Mouse (Mus musculus) forebrain, embryonic 12.5 days (tissue): ENCODE results near the gene Gm21976. TPM values are rescaled to one million over a fixed set of nuclear protein-coding genes. Genes with fewer than 3 reads are reported as not detected.

Experiments
- ATAC-seq: fragments of 200-750 bp; cut with Nextera tagmentation; 2 replicates; pipeline ENCODE4 v1.8.0; 2017; ENCODE audit warnings: moderate TSS enrichment; ENCODE audit not compliant: low FRiP score
- H3K27ac ChIP-seq: fragments of 300-500 bp; sonication (generic); 2 replicates; pipeline ENCODE4 v1.5.1; 2016; ENCODE audit warnings: mild to moderate bottlenecking
- H3K27me3 ChIP-seq: fragments of 300-500 bp; sonication (generic); 2 replicates; pipeline ENCODE4 v1.6.1; 2016; ENCODE audit warnings: mild to moderate bottlenecking
- H3K36me3 ChIP-seq: fragments of 300-500 bp; sonication (generic); replicated peaks from 2 replicates; pipeline ENCODE4 v1.6.1; 2016; ENCODE audit warnings: mild to moderate bottlenecking
- H3K4me1 ChIP-seq: fragments of 300-500 bp; sonication (generic); 2 replicates; pipeline ENCODE4 v1.6.1; 2016
- H3K4me2 ChIP-seq: fragments of 300-500 bp; sonication (generic); 2 replicates; pipeline ENCODE4 v1.6.1; 2016; ENCODE audit warnings: mild to moderate bottlenecking, moderate library complexity
- H3K4me3 ChIP-seq: fragments of 300-500 bp; sonication (generic); replicated peaks from 2 replicates; pipeline ENCODE4 v1.5.1; 2016; ENCODE audit warnings: mild to moderate bottlenecking
- H3K9ac ChIP-seq: fragments of 300-500 bp; sonication (generic); 2 replicates; pipeline ENCODE4 v1.6.1; 2016; ENCODE audit warnings: mild to moderate bottlenecking
- H3K9me3 ChIP-seq: fragments of 300-500 bp; sonication (generic); 2 replicates; pipeline ENCODE4 v1.6.1; 2016
- WGBS: fragments of 180-500 bp; shearing (Covaris S2); methylation state at CpG from one replicate; pipeline ENCODE4 v1.1.7; 2016; 5-methylcytosine and 5-hydroxymethylcytosine counted together
- polyA plus RNA-seq: library from polyadenylated mRNA; unstranded; fragments of >200 nt; fragmentation: Nextera tagmentation; extraction: Ambion mirVana; gene quantifications from 2 replicates; pipeline ENCODE4 v1.2.1, GENCODE M21; 2016

Gm21976 gene
- polyA plus RNA-seq, 1 experiment from 2014 or later = not detected

- Histone ChIP-seq H3K9ac (no peak overlapping the region), H3K36me3 (no peaks in the 10 kb centered on the region), H3K4me1 (no peaks in the 10 kb centered on the region), H3K4me3 (no peak overlapping the region), H3K27me3 (no peaks in the 10 kb centered on the region), H3K9me3 (no peaks in the 10 kb centered on the region), H3K27ac (no peak overlapping the region), H3K4me2 (no peak overlapping the region)
- WGBS = 49% methylated on average over 2 of the region's 2 CpGs
- ATAC-seq = no peak
Observed at GRCm38 (mm10) chr13:98332106-98332505, 52.4 kb downstream of the Gm21976 start.

GRCm38 (mm10) chr13:98336205-98336604 is 56.5 kb downstream of the Gm21976 start:
- H3K9me3 ChIP-seq = no peaks in the 10 kb centered on the region
- no peak for ATAC-seq
- no peaks in the 10 kb centered on the region for H3K4me1 ChIP-seq
- H3K9ac ChIP-seq = no peak overlapping the region
- WGBS = 91% methylated on average over 1 of the region's 1 CpGs
- no peak overlapping the region for H3K4me2 ChIP-seq
- no peak overlapping the region for H3K27ac ChIP-seq
- peaks cover 10% of the 10 kb centered on the region; the same call in 1 of the 2 replicates for H3K27me3 ChIP-seq
- no peak overlapping the region for H3K4me3 ChIP-seq
- no peaks in the 10 kb centered on the region for H3K36me3 ChIP-seq

- H3K4me1 ChIP-seq = no peaks in the 10 kb centered on the region
- H3K4me2 ChIP-seq = no peak overlapping the region
- H3K9ac ChIP-seq = no peak overlapping the region
- no peak for ATAC-seq
- H3K36me3 ChIP-seq = no peaks in the 10 kb centered on the region
- WGBS = 81% methylated on average over 5 of the region's 5 CpGs
- H3K4me3 ChIP-seq = no peak overlapping the region
- no peaks in the 10 kb centered on the region for H3K9me3 ChIP-seq
- no peak overlapping the region for H3K27ac ChIP-seq
- peaks cover 21% of the 10 kb centered on the region for H3K27me3 ChIP-seq
Observed at GRCm38 (mm10) chr13:98340506-98340905, 60.8 kb downstream of the Gm21976 start.

GRCm38 (mm10) chr13:98349491-98349890 is 69.8 kb downstream of the Gm21976 start:
- no peak for ATAC-seq
- H3K9ac ChIP-seq = no peak overlapping the region
- WGBS = 80% methylated on average over 4 of the region's 4 CpGs
- no peak overlapping the region for H3K4me3 ChIP-seq
- H3K4me1 ChIP-seq = peaks cover 11% of the 10 kb centered on the region
- no peak overlapping the region for H3K27ac ChIP-seq
- H3K9me3 ChIP-seq = no peaks in the 10 kb centered on the region
- peaks cover 67% of the 10 kb centered on the region for H3K27me3 ChIP-seq
- H3K4me2 ChIP-seq = no peak overlapping the region
- no peaks in the 10 kb centered on the region for H3K36me3 ChIP-seq

- WGBS = 5% methylated on average over 8 of the region's 8 CpGs
- peaks cover 26% of the 10 kb centered on the region for H3K4me1 ChIP-seq
- no peak overlapping the region for H3K4me3 ChIP-seq
- no peak overlapping the region for H3K27ac ChIP-seq
- H3K4me2 ChIP-seq = no peak overlapping the region
- H3K36me3 ChIP-seq = no peaks in the 10 kb centered on the region
- H3K27me3 ChIP-seq = peaks cover 75% of the 10 kb centered on the region
- no peaks in the 10 kb centered on the region for H3K9me3 ChIP-seq
- no peak overlapping the region for H3K9ac ChIP-seq
- no peak for ATAC-seq
Observed at GRCm38 (mm10) chr13:98351527-98351926, 71.8 kb downstream of the Gm21976 start.

- 8% methylated on average over 14 of the region's 14 CpGs for WGBS
- H3K9ac ChIP-seq = no peak overlapping the region
Observed at GRCm38 (mm10) chr13:98352381-98352975, 72.8 kb downstream of the Gm21976 start.

GRCm38 (mm10) chr13:98353709-98354089 is 74.0 kb downstream of the Gm21976 start:
- no peak overlapping the region for H3K27ac ChIP-seq

More at GRCm38 (mm10) chr13:98352381-98352975, 72.8 kb downstream of the Gm21976 start:
- peaks cover 26% of the 10 kb centered on the region for H3K4me1 ChIP-seq
- H3K27ac ChIP-seq = no peak overlapping the region
- H3K4me3 ChIP-seq = no peak overlapping the region
- ATAC-seq = no peak
- peaks cover 73% of the 10 kb centered on the region for H3K27me3 ChIP-seq
- H3K9me3 ChIP-seq = no peaks in the 10 kb centered on the region
- H3K4me2 ChIP-seq = no peak overlapping the region
- no peaks in the 10 kb centered on the region for H3K36me3 ChIP-seq

GRCm38 (mm10) chr13:98354090-98354801 is 74.6 kb downstream of the Gm21976 start, which contains the start of gene Foxd1:
TSS of gene Foxd1 (plus strand) at chr13:98354242.
- peak; percentile 85 for ATAC-seq
- Histone ChIP-seq H3K4me3 (peak within 1 kb of the TSS; percentile 54), H3K4me2 (peak within 1 kb of the TSS; percentile 62), H3K36me3 (no peaks in the 10 kb centered on the region), H3K4me1 (peaks cover 36% of the 10 kb centered on the region), H3K27ac (peak within 1 kb of the TSS; percentile 75), H3K27me3 (peaks cover 86% of the 10 kb centered on the region), H3K9ac (peak within 1 kb of the TSS; percentile 68), H3K9me3 (no peaks in the 10 kb centered on the region)
- 0% methylated on average over 71 of the region's 76 CpGs for WGBS

More at GRCm38 (mm10) chr13:98353709-98354089, 74.0 kb downstream of the Gm21976 start:
- Histone ChIP-seq H3K4me3 (peak overlapping the region; percentile 54), H3K36me3 (no peaks in the 10 kb centered on the region), H3K27me3 (peaks cover 85% of the 10 kb centered on the region), H3K4me1 (peaks cover 32% of the 10 kb centered on the region), H3K9ac (no peak overlapping the region), H3K4me2 (peak overlapping the region; percentile 62), H3K9me3 (no peaks in the 10 kb centered on the region)
- peak; percentile 21; the same call in 1 of the 2 replicates for ATAC-seq
- WGBS = under 1% methylated on average over 13 of the region's 13 CpGs

GRCm38 (mm10) chr13:98354871-98355558 is 75.3 kb downstream of the Gm21976 start:
- Histone ChIP-seq H3K9ac (peak overlapping the region; percentile 68), H3K4me3 (peak overlapping the region; percentile 54), H3K27me3 (peaks cover 86% of the 10 kb centered on the region), H3K9me3 (no peaks in the 10 kb centered on the region), H3K4me1 (peaks cover 36% of the 10 kb centered on the region), H3K27ac (peak overlapping the region; percentile 75), H3K36me3 (no peaks in the 10 kb centered on the region), H3K4me2 (peak overlapping the region; percentile 62)
- under 1% methylated on average over 39 of the region's 102 CpGs for WGBS
- ATAC-seq = peak; percentile 40

GRCm38 (mm10) chr13:98355559-98356111 is 75.9 kb downstream of the Gm21976 start:
- H3K9ac ChIP-seq = peak overlapping the region; percentile 68
- peaks cover 86% of the 10 kb centered on the region for H3K27me3 ChIP-seq
- H3K4me1 ChIP-seq = peaks cover 36% of the 10 kb centered on the region
- under 1% methylated on average over 76 of the region's 81 CpGs for WGBS
- H3K4me3 ChIP-seq = peak overlapping the region; percentile 54
- peak overlapping the region; percentile 62 for H3K4me2 ChIP-seq
- ATAC-seq = no peak
- H3K27ac ChIP-seq = peak overlapping the region; percentile 75
- H3K36me3 ChIP-seq = no peaks in the 10 kb centered on the region
- H3K9me3 ChIP-seq = no peaks in the 10 kb centered on the region

- Histone ChIP-seq H3K9me3 (no peaks in the 10 kb centered on the region), H3K27ac (no peak overlapping the region), H3K27me3 (peaks cover 86% of the 10 kb centered on the region), H3K9ac (peak overlapping the region; percentile 68; the same call in 1 of the 2 replicates), H3K4me3 (peak overlapping the region; percentile 54), H3K4me2 (peak overlapping the region; percentile 62), H3K36me3 (no peaks in the 10 kb centered on the region), H3K4me1 (peaks cover 36% of the 10 kb centered on the region)
- WGBS = 2% methylated on average over 9 of the region's 9 CpGs
- ATAC-seq = no peak
Observed at GRCm38 (mm10) chr13:98356176-98356972, 76.7 kb downstream of the Gm21976 start.
